Mouse (Mus musculus): Measurements from ENCODE around the gene Brd4. TPM values are rescaled to one million over a fixed set of nuclear protein-coding genes. Genes with fewer than 3 reads are reported as not detected.

Brd4 gene
- 84.5 and 87.1 TPM in 2 replicates for polyA plus RNA-seq (2015; fragmentation: Nextera tagmentation; extraction: Ambion mirVana)

GRCm38 (mm10) chr17:32284262-32285137 is at the start of gene Brd4:
TSS of gene Brd4 (minus strand) at chr17:32284722.
- WGBS, result under 1% methylated on average over 56 of the region's 100 CpGs
- H3K27ac ChIP-seq, result peak within 1 kb of the TSS; percentile 100
- ATAC-seq, result peak; percentile 94

GRCm38 (mm10) chr17:32333675-32334303 is 49.3 kb upstream of the Brd4 start:
- Histone ChIP-seq H3K4me1 (no peaks in the 10 kb centered on the region), H3K27me3 (no peaks in the 10 kb centered on the region), H3K27ac (no peak overlapping the region), H3K4me2 (no peak overlapping the region), H3K4me3 (no peak overlapping the region), H3K9me3 (replicated peaks) (no peaks in the 10 kb centered on the region), H3K36me3 (ENCODE audit: poor library complexity, severe bottlenecking) (peaks cover 94% of the 10 kb centered on the region), H3K9ac (no peak overlapping the region)
- no peak for ATAC-seq
- WGBS, result 92% methylated on average over 27 of the region's 31 CpGs

More at GRCm38 (mm10) chr17:32284262-32285137, at the start of gene Brd4:
- Histone ChIP-seq H3K4me1 (peaks cover 34% of the 10 kb centered on the region), H3K4me2 (peak within 1 kb of the TSS; percentile 82), H3K9me3 (replicated peaks) (no peaks in the 10 kb centered on the region), H3K27me3 (no peaks in the 10 kb centered on the region), H3K36me3 (ENCODE audit: poor library complexity, severe bottlenecking) (no peaks in the 10 kb centered on the region), H3K9ac (peak within 1 kb of the TSS; percentile 96), H3K4me3 (peak within 1 kb of the TSS; percentile 98)

GRCm38 (mm10) chr17:32327501-32327900 is 43.0 kb upstream of the Brd4 start:
- no peak overlapping the region for H3K9ac ChIP-seq
- H3K27ac ChIP-seq, result no peak overlapping the region
- peaks cover 72% of the 10 kb centered on the region for H3K36me3 ChIP-seq (ENCODE audit: poor library complexity, severe bottlenecking)
- no peak overlapping the region for H3K4me3 ChIP-seq
- no peak for ATAC-seq
- H3K27me3 ChIP-seq, result no peaks in the 10 kb centered on the region
- H3K4me1 ChIP-seq, result peaks cover 5% of the 10 kb centered on the region; the same call in 1 of the 2 replicates
- H3K4me2 ChIP-seq, result no peak overlapping the region
- H3K9me3 ChIP-seq (replicated peaks), result no peaks in the 10 kb centered on the region

- no peak overlapping the region for H3K9ac ChIP-seq
- 93% methylated on average over 1 of the region's 1 CpGs for WGBS
- no peaks in the 10 kb centered on the region for H3K9me3 ChIP-seq (replicated peaks)
- no peak overlapping the region for H3K4me3 ChIP-seq
- peaks cover 31% of the 10 kb centered on the region for H3K4me1 ChIP-seq
- H3K27ac ChIP-seq, result no peak overlapping the region
- H3K4me2 ChIP-seq, result no peak overlapping the region
- H3K27me3 ChIP-seq, result no peaks in the 10 kb centered on the region
- ATAC-seq, result no peak
- peaks cover 41% of the 10 kb centered on the region for H3K36me3 ChIP-seq (ENCODE audit: poor library complexity, severe bottlenecking)
These were observed 38.3 kb upstream of the Brd4 start for GRCm38 (mm10) chr17:32322809-32323208.

GRCm38 (mm10) chr17:32321836-32322235 is 37.3 kb upstream of the Brd4 start:
- peaks cover 31% of the 10 kb centered on the region for H3K4me1 ChIP-seq
- H3K27ac ChIP-seq, result peak overlapping the region; percentile 92
- H3K9me3 ChIP-seq (replicated peaks), result no peaks in the 10 kb centered on the region
- peak overlapping the region; percentile 88 for H3K4me2 ChIP-seq
- peak overlapping the region; percentile 94 for H3K4me3 ChIP-seq
- WGBS, result 28% methylated on average over 6 of the region's 6 CpGs
- H3K36me3 ChIP-seq (ENCODE audit: poor library complexity, severe bottlenecking), result peaks cover 41% of the 10 kb centered on the region
- no peak for ATAC-seq
- peak overlapping the region; percentile 90 for H3K9ac ChIP-seq
- H3K27me3 ChIP-seq, result no peaks in the 10 kb centered on the region

GRCm38 (mm10) chr17:32321390-32321734 is 36.8 kb upstream of the Brd4 start:
- H3K27me3 ChIP-seq, result no peaks in the 10 kb centered on the region
- H3K9me3 ChIP-seq (replicated peaks), result no peaks in the 10 kb centered on the region
- peaks cover 31% of the 10 kb centered on the region for H3K4me1 ChIP-seq
- WGBS, result under 1% methylated on average over 19 of the region's 23 CpGs
- H3K36me3 ChIP-seq (ENCODE audit: poor library complexity, severe bottlenecking), result peaks cover 41% of the 10 kb centered on the region
- H3K9ac ChIP-seq, result peak overlapping the region; percentile 90
- peak overlapping the region; percentile 88 for H3K4me2 ChIP-seq
- H3K4me3 ChIP-seq, result peak overlapping the region; percentile 94
- H3K27ac ChIP-seq, result peak overlapping the region; percentile 92
- peak; percentile 76 for ATAC-seq

- Histone ChIP-seq H3K4me2 (peak within 1 kb of the TSS; percentile 97), H3K4me1 (peaks cover 31% of the 10 kb centered on the region), H3K27me3 (no peaks in the 10 kb centered on the region), H3K4me3 (peak within 1 kb of the TSS; percentile 94), H3K9ac (peak within 1 kb of the TSS; percentile 90), H3K9me3 (replicated peaks) (no peaks in the 10 kb centered on the region), H3K36me3 (ENCODE audit: poor library complexity, severe bottlenecking) (peaks cover 41% of the 10 kb centered on the region), H3K27ac (peak within 1 kb of the TSS; percentile 96)
- WGBS, result under 1% methylated on average over 83 of the region's 83 CpGs
- peak; percentile 99 for ATAC-seq
These were observed 36.3 kb upstream of the Brd4 start, which contains the start of gene Akap8 for GRCm38 (mm10) chr17:32320597-32321389. TSS of gene Akap8 (minus strand) at chr17:32321238.

GRCm38 (mm10) chr17:32319950-32320349 is 35.4 kb upstream of the Brd4 start:
- H3K9me3 ChIP-seq (replicated peaks), result no peaks in the 10 kb centered on the region
- peaks cover 46% of the 10 kb centered on the region for H3K36me3 ChIP-seq (ENCODE audit: poor library complexity, severe bottlenecking)
- peak overlapping the region; percentile 96 for H3K27ac ChIP-seq
- ATAC-seq, result no peak
- H3K4me2 ChIP-seq, result peak overlapping the region; percentile 97
- peak overlapping the region; percentile 89 for H3K9ac ChIP-seq
- H3K27me3 ChIP-seq, result no peaks in the 10 kb centered on the region
- under 1% methylated on average over 7 of the region's 7 CpGs for WGBS
- H3K4me1 ChIP-seq, result peaks cover 31% of the 10 kb centered on the region
- H3K4me3 ChIP-seq, result peak overlapping the region; percentile 94

GRCm38 (mm10) chr17:32317708-32318107 is 33.2 kb upstream of the Brd4 start:
- H3K36me3 ChIP-seq (ENCODE audit: poor library complexity, severe bottlenecking), result peaks cover 60% of the 10 kb centered on the region
- ATAC-seq, result no peak

GRCm38 (mm10) chr17:32317032-32317431 is 32.5 kb upstream of the Brd4 start:
- H3K27me3 ChIP-seq, result no peaks in the 10 kb centered on the region
- no peak overlapping the region for H3K9ac ChIP-seq
- H3K4me1 ChIP-seq, result peaks cover 21% of the 10 kb centered on the region
- 91% methylated on average over 8 of the region's 8 CpGs for WGBS
- H3K9me3 ChIP-seq (replicated peaks), result no peaks in the 10 kb centered on the region
- ATAC-seq, result no peak
- H3K27ac ChIP-seq, result no peak overlapping the region
- no peak overlapping the region for H3K4me2 ChIP-seq
- no peak overlapping the region for H3K4me3 ChIP-seq
- peaks cover 67% of the 10 kb centered on the region for H3K36me3 ChIP-seq (ENCODE audit: poor library complexity, severe bottlenecking)

More at GRCm38 (mm10) chr17:32317708-32318107, 33.2 kb upstream of the Brd4 start:
- WGBS, result 86% methylated on average over 3 of the region's 3 CpGs
- Histone ChIP-seq H3K4me1 (peaks cover 28% of the 10 kb centered on the region), H3K9ac (no peak overlapping the region), H3K4me2 (no peak overlapping the region), H3K27ac (no peak overlapping the region), H3K9me3 (replicated peaks) (no peaks in the 10 kb centered on the region), H3K4me3 (no peak overlapping the region), H3K27me3 (no peaks in the 10 kb centered on the region)

GRCm38 (mm10) chr17:32315560-32315959 is 31.0 kb upstream of the Brd4 start:
- Histone ChIP-seq H3K4me3 (no peak overlapping the region), H3K4me1 (peaks cover 17% of the 10 kb centered on the region), H3K9ac (no peak overlapping the region), H3K36me3 (ENCODE audit: poor library complexity, severe bottlenecking) (peaks cover 81% of the 10 kb centered on the region), H3K27ac (no peak overlapping the region), H3K4me2 (no peak overlapping the region), H3K9me3 (replicated peaks) (no peaks in the 10 kb centered on the region), H3K27me3 (no peaks in the 10 kb centered on the region)
- ATAC-seq, result no peak
- 95% methylated on average over 5 of the region's 5 CpGs for WGBS
